Mouse (Mus musculus) neural tube, embryonic 12.5 days (tissue): ENCODE measurements at regions not wholly inside any gene's neighbourhood (a gene's known extent, or its start where the extent isn't known, plus 50 kb on each side); places are given as distances from the start of the nearest gene placed in this dataset.
A peak's percentile ranks its signal among the peaks of the same experiment; 100 is the strongest.

Experiments
- ATAC-seq: fragments of 200-750 bp; cut with Nextera tagmentation; 2 replicates; pipeline ENCODE4 v1.8.0; 2017; ENCODE audit warnings: low read depth, mild to moderate bottlenecking, moderate TSS enrichment, moderate library complexity; ENCODE audit not compliant: low FRiP score
- H3K27ac ChIP-seq: fragments of 300-500 bp; sonication (generic); 2 replicates; pipeline ENCODE4 v1.5.1; 2016
- H3K27me3 ChIP-seq: fragments of 300-500 bp; sonication (generic); replicated peaks from 2 replicates; pipeline ENCODE4 v1.6.1; 2016; ENCODE audit warnings: mild to moderate bottlenecking
- H3K36me3 ChIP-seq: fragments of 300-500 bp; sonication (generic); 2 replicates; pipeline ENCODE4 v1.6.1; 2016; ENCODE audit warnings: mild to moderate bottlenecking
- H3K4me1 ChIP-seq: fragments of 300-500 bp; sonication (generic); 2 replicates; pipeline ENCODE4 v1.6.1; 2016
- H3K4me2 ChIP-seq: fragments of 300-500 bp; sonication (generic); replicated peaks from 2 replicates; pipeline ENCODE4 v1.6.1; 2016; ENCODE audit warnings: mild to moderate bottlenecking
- H3K4me3 ChIP-seq: fragments of 300-500 bp; sonication (generic); 2 replicates; pipeline ENCODE4 v1.5.1; 2016
- H3K9ac ChIP-seq: fragments of 300-500 bp; sonication (generic); 2 replicates; pipeline ENCODE4 v1.6.1; 2016; ENCODE audit warnings: mild to moderate bottlenecking
- H3K9me3 ChIP-seq: fragments of 300-500 bp; sonication (generic); 2 replicates; pipeline ENCODE4 v1.6.1; 2016; ENCODE audit warnings: mild to moderate bottlenecking
- WGBS: fragments of 180-500 bp; shearing (Covaris S2); methylation state at CpG from one replicate; pipeline ENCODE4 v1.1.7; 2016; 5-methylcytosine and 5-hydroxymethylcytosine counted together

DNA sequence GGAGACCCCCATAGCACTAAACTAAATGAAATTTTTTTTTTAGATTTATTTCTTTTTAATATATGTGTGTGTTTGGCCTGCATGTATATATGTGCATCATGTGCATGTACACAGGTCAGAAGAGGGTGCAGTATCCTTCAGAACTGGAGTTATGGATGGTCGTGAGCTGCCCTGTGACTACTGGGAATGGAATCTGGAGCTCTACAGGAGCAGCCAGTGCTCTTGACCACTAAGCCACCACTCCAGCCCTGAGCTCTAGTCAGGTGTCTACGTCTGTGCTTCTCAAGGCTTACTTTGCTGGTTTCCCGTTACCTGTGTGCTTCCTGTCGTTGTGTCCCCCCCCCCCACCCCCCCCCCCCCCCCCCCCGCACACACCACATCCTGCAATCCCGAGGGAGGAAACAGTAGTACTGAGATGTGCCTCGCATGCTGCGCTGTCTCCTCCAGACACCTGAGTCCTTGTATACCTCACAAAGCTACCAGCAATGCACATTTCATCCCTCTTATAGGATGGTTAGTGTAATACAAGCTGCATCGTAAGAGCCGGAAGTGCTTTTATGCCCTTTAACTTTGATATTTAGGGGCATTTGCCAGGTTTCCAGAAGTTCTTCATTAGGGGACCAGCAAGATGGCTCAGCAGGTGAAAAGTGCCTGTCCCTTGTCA lies 153.5 kb upstream of the Ubr2 start:
- 93% methylated on average over 5 of the region's 10 CpGs for WGBS
- no peak for ATAC-seq
- peaks cover 11% of the 10 kb centered on the region for H3K4me1 ChIP-seq
- H3K9ac ChIP-seq: no peak overlapping the region
- H3K27ac ChIP-seq: no peak overlapping the region
- no peak overlapping the region for H3K4me3 ChIP-seq
- peaks cover 3% of the 10 kb centered on the region; the same call in 1 of the 2 replicates for H3K36me3 ChIP-seq
- H3K9me3 ChIP-seq: no peaks in the 10 kb centered on the region
- no peak overlapping the region for H3K4me2 ChIP-seq
- H3K27me3 ChIP-seq: no peaks in the 10 kb centered on the region

- H3K4me1 ChIP-seq: peaks cover 6% of the 10 kb centered on the region; the same call in 1 of the 2 replicates
- no peaks in the 10 kb centered on the region for H3K9me3 ChIP-seq
- H3K27me3 ChIP-seq: no peaks in the 10 kb centered on the region
- WGBS: 61% methylated on average over 2 of the region's 2 CpGs
- no peak overlapping the region for H3K4me2 ChIP-seq
- H3K9ac ChIP-seq: no peak overlapping the region
- no peak overlapping the region for H3K4me3 ChIP-seq
- H3K36me3 ChIP-seq: peaks cover 3% of the 10 kb centered on the region; the same call in 1 of the 2 replicates
- no peak for ATAC-seq
- no peak overlapping the region for H3K27ac ChIP-seq
These were observed 152.1 kb upstream of the Ubr2 start for GRCm38 (mm10) chr17:47162459-47162858.

DNA sequence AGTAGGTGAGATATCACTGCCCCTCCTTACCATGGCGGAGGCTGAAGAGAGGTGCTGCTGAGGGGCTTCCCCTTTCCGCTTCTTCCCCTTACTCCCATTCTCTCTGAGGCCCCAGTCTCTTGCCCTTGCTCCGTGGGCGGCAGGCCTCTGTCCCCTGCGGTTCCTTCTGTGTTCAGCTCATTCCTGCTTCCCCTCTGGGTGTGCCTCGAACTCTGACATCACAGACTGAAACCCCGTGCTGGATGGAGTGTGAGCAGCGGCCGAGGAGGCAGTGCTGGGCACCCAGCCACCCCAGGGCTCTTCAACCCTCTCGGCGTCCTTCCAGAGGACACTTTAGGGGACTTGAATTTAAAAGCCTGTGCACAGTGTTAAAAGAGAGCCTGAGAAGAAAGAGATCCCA lies 145.9 kb upstream of the Ubr2 start:
- 84% methylated on average over 11 of the region's 11 CpGs for WGBS

DNA sequence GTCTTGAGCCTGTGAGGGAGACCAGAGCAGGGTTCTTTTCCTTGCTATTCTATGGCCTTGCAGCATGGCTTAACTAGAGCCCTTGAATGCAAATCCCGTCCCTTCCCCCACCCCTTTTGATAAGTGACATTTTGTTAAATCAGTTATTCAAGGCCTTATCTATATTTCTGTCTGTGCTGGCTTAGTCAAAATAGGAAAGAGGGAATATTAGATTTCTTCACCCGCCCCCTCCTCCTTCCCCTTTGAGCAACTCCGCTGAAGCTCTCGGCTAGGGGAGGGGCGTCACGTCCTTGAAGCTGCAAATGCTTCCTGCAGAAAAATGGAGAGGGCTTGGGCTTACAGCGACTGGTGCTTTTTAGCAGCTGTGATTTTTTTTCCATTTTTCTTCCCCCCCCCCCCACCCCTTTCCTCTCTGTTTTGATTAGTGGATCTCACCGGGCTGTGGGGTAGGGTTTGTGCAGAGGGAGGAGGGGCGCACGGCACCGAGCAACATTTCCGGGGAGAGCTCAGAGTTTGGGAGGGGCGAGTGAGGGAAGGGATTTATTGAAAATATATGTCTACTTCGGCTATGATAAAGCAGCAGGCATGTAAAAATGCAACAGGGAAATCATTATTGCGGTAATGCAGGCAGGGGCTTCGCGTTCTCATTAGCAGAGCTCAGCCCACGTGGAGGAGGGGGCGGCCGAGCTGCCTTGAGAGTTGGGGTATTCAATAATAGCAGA lies 141.4 kb upstream of the Ubr2 start:
- H3K4me3 ChIP-seq: 0 out of 2 replicates have a peak overlapping the region, but pooled peaks have one; percentile 19
- H3K4me1 ChIP-seq: peaks cover 13% of the 10 kb centered on the region
- no peaks in the 10 kb centered on the region for H3K9me3 ChIP-seq
- H3K36me3 ChIP-seq: peaks cover 6% of the 10 kb centered on the region; the same call in 1 of the 2 replicates
- H3K4me2 ChIP-seq: peak overlapping the region; percentile 47
- 0 out of 2 replicates have a peak overlapping the region, but pooled peaks have one; percentile 32 for H3K27ac ChIP-seq
- WGBS: 55% methylated on average over 20 of the region's 20 CpGs
- no peak for ATAC-seq
- H3K27me3 ChIP-seq: no peaks in the 10 kb centered on the region
- 0 out of 2 replicates have a peak overlapping the region, but pooled peaks have one; percentile 35 for H3K9ac ChIP-seq

More for the DNA sequence above, 145.9 kb upstream of the Ubr2 start:
- no peak overlapping the region for H3K9ac ChIP-seq
- peaks cover 9% of the 10 kb centered on the region for H3K36me3 ChIP-seq
- H3K4me2 ChIP-seq: no peak overlapping the region
- H3K27me3 ChIP-seq: no peaks in the 10 kb centered on the region
- no peak overlapping the region for H3K27ac ChIP-seq
- no peak overlapping the region for H3K4me3 ChIP-seq
- H3K9me3 ChIP-seq: no peaks in the 10 kb centered on the region
- H3K4me1 ChIP-seq: peaks cover 3% of the 10 kb centered on the region; the same call in 1 of the 2 replicates
- ATAC-seq: no peak

GRCm38 (mm10) chr17:47151193-47151556 lies 140.8 kb upstream of the Ubr2 start:
- ATAC-seq: no peak
- Histone ChIP-seq H3K36me3 (peaks cover under 1% of the 10 kb centered on the region; the same call in 1 of the 2 replicates), H3K27ac (0 out of 2 replicates have a peak overlapping the region, but pooled peaks have one; percentile 32), H3K4me2 (peak overlapping the region; percentile 47), H3K4me1 (peaks cover 13% of the 10 kb centered on the region), H3K4me3 (no peak overlapping the region), H3K9ac (0 out of 2 replicates have a peak overlapping the region, but pooled peaks have one; percentile 35), H3K27me3 (no peaks in the 10 kb centered on the region), H3K9me3 (no peaks in the 10 kb centered on the region)
- WGBS: 74% methylated on average over 5 of the region's 5 CpGs

DNA sequence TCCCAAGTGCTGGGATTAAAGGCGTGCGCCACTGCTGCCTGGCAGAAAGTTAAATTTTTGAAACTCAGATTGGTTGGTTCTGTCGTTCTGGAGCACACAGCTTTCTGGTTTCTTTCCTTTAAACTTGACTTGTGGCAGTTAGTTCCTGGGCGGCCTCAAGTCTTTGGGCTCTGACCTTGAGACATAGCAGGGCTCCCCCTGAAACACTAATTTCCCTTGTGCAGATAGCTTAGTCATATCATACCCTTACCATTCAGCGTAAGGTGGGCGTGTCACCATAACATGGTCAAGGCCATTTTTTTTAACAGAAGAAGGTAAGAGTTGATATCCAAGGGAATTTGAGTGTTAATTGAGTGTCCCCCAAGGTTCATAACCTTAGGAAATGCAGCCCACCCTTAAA lies 140.3 kb upstream of the Ubr2 start:
- WGBS: 94% methylated on average over 6 of the region's 6 CpGs
- Histone ChIP-seq H3K36me3 (no peaks in the 10 kb centered on the region; the same call in 1 of the 2 replicates), H3K9me3 (no peaks in the 10 kb centered on the region), H3K4me1 (peaks cover 13% of the 10 kb centered on the region), H3K9ac (no peak overlapping the region), H3K27me3 (no peaks in the 10 kb centered on the region), H3K27ac (no peak overlapping the region), H3K4me2 (no peak overlapping the region), H3K4me3 (no peak overlapping the region)
- ATAC-seq: no peak

- no peak overlapping the region for H3K4me2 ChIP-seq
- 89% methylated on average over 13 of the region's 13 CpGs for WGBS
- peaks cover 16% of the 10 kb centered on the region for H3K4me1 ChIP-seq
- no peak overlapping the region for H3K27ac ChIP-seq
- no peaks in the 10 kb centered on the region for H3K27me3 ChIP-seq
- H3K9ac ChIP-seq: no peak overlapping the region
- no peak for ATAC-seq
- H3K4me3 ChIP-seq: no peak overlapping the region
- H3K36me3 ChIP-seq: no peaks in the 10 kb centered on the region; the same call in 1 of the 2 replicates
- H3K9me3 ChIP-seq: no peaks in the 10 kb centered on the region
These were observed 139.3 kb upstream of the Ubr2 start for GRCm38 (mm10) chr17:47149662-47150061.

GRCm38 (mm10) chr17:47149158-47149557 lies 138.8 kb upstream of the Ubr2 start:
- Histone ChIP-seq H3K4me2 (no peak overlapping the region), H3K36me3 (no peaks in the 10 kb centered on the region; the same call in 1 of the 2 replicates), H3K27me3 (no peaks in the 10 kb centered on the region), H3K9me3 (no peaks in the 10 kb centered on the region), H3K4me3 (no peak overlapping the region), H3K4me1 (peaks cover 21% of the 10 kb centered on the region), H3K27ac (no peak overlapping the region), H3K9ac (no peak overlapping the region)
- WGBS: 88% methylated on average over 9 of the region's 9 CpGs
- no peak for ATAC-seq

GRCm38 (mm10) chr17:47146640-47147039 lies 136.3 kb upstream of the Ubr2 start:
- Histone ChIP-seq H3K36me3 (no peaks in the 10 kb centered on the region; the same call in 1 of the 2 replicates), H3K9ac (no peak overlapping the region), H3K27ac (no peak overlapping the region), H3K4me1 (peaks cover 39% of the 10 kb centered on the region), H3K9me3 (no peaks in the 10 kb centered on the region), H3K4me2 (no peak overlapping the region), H3K27me3 (no peaks in the 10 kb centered on the region), H3K4me3 (no peak overlapping the region)
- 97% methylated on average over 4 of the region's 4 CpGs for WGBS
- no peak for ATAC-seq

DNA sequence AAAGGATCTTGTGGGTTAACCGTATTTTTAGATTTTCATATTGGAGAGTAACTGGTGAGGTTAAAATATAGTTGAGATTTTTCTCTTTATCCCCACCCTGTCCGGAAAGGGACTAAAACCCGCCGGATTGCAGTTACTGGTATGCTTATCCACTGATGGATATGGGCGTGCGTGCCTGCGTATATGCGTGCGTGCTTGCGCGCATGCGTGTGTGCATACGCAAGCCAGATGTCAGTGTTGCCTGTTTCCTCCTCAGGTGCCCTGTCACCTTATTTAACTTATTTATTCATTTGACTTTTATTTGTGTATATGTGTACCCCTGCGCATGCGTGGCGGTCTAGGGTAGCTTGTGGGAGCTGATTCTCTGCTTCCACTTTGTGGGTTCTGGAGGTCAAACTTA lies 135.2 kb upstream of the Ubr2 start:
- no peak overlapping the region for H3K9ac ChIP-seq
- WGBS: 97% methylated on average over 16 of the region's 16 CpGs
- H3K27ac ChIP-seq: no peak overlapping the region
- H3K4me1 ChIP-seq: peaks cover 34% of the 10 kb centered on the region
- no peak overlapping the region for H3K4me2 ChIP-seq
- H3K27me3 ChIP-seq: no peaks in the 10 kb centered on the region
- H3K4me3 ChIP-seq: no peak overlapping the region
- H3K9me3 ChIP-seq: no peaks in the 10 kb centered on the region
- no peak for ATAC-seq
- H3K36me3 ChIP-seq: no peaks in the 10 kb centered on the region; the same call in 1 of the 2 replicates

- no peaks in the 10 kb centered on the region; the same call in 1 of the 2 replicates for H3K36me3 ChIP-seq
- H3K9ac ChIP-seq: no peak overlapping the region
- H3K4me2 ChIP-seq: peak overlapping the region; percentile 84
- peaks cover 34% of the 10 kb centered on the region for H3K4me1 ChIP-seq
- no peaks in the 10 kb centered on the region for H3K9me3 ChIP-seq
- no peaks in the 10 kb centered on the region for H3K27me3 ChIP-seq
- no peak for ATAC-seq
- H3K27ac ChIP-seq: no peak overlapping the region
- WGBS: 87% methylated on average over 9 of the region's 9 CpGs
- no peak overlapping the region for H3K4me3 ChIP-seq
These were observed 134.6 kb upstream of the Ubr2 start for GRCm38 (mm10) chr17:47144996-47145395.

- Histone ChIP-seq H3K4me2 (peak overlapping the region; percentile 84), H3K9me3 (no peaks in the 10 kb centered on the region), H3K4me3 (0 out of 2 replicates have a peak overlapping the region, but pooled peaks have one; percentile 5), H3K27me3 (no peaks in the 10 kb centered on the region), H3K4me1 (peaks cover 34% of the 10 kb centered on the region), H3K9ac (no peak overlapping the region), H3K36me3 (no peaks in the 10 kb centered on the region; the same call in 1 of the 2 replicates), H3K27ac (no peak overlapping the region)
- 77% methylated on average over 7 of the region's 7 CpGs for WGBS
- ATAC-seq: no peak
These were observed 134.1 kb upstream of the Ubr2 start for GRCm38 (mm10) chr17:47144460-47144859.
